In genomic region chr11:88495759-88496158, GRCm38 (mm10) we compare ENCODE assay signal across 19 mouse cellular contexts.
DNase-seq lines count a peak whose midpoint lies in the region; ATAC-seq and TF ChIP-seq lines count a peak whose summit lies in the region.
"Had no signal": no experiment of that assay in that cellular context is flagged by ENCODE, and none has a peak within 500 bp of the region (broad histone marks: within the 10 kb centered on the region; RNA-seq: fewer than 3 reads in every experiment).

No protein-coding gene starts in this region.

- in situ Hi-C loops in ES-E14 (cut with MboI; ENCODE audit: low sequenced_read_pairs in 2 of 2, unreplicated experiment in 2 of 2), result no loop called here

- H3K9me3 ChIP-seq in neural tube, embryonic 15.5 days (replicated peaks), result no peaks in the 10 kb centered on the region
- H3K9me3 ChIP-seq in ES-E14 (ENCODE audit: control insufficient read depth, insufficient read depth, low read depth, low read length), result no peaks in the 10 kb centered on the region
- H3K9me3 ChIP-seq: embryonic facial prominence, embryonic 12.5 days; forebrain, embryonic 15.5 days; heart, embryonic 13.5 days; hindbrain, embryonic 12.5 days had no signal

- no peak overlapping the region for H3K4me2 ChIP-seq in neural tube, embryonic 15.5 days
- H3K4me2 ChIP-seq in myocyte (ENCODE audit: low read depth), result peak overlapping the region; percentile 18
- H3K4me2 ChIP-seq: embryonic facial prominence, embryonic 12.5 days; forebrain, embryonic 15.5 days; heart, embryonic 13.5 days; hindbrain, embryonic 12.5 days had no signal

- H3ac ChIP-seq in myocyte (ENCODE audit: control insufficient read depth, insufficient read length), result no peak overlapping the region

- no peaks in the 10 kb centered on the region for H3K36me3 ChIP-seq in neural tube, embryonic 15.5 days
- H3K36me3 ChIP-seq in ES-E14 (ENCODE audit: control insufficient read depth, insufficient read depth, low read length, poor library complexity, severe bottlenecking), result no peaks in the 10 kb centered on the region; the same call in 1 of the 2 replicates
- no peaks in the 10 kb centered on the region for H3K36me3 ChIP-seq in myocyte (ENCODE audit: control insufficient read depth, insufficient read depth)
- H3K36me3 ChIP-seq: embryonic facial prominence, embryonic 12.5 days; forebrain, embryonic 15.5 days; hindbrain, embryonic 12.5 days had no signal

- no peaks in the 10 kb centered on the region for H3K27me3 ChIP-seq in neural tube, embryonic 15.5 days (replicated peaks)
- no peaks in the 10 kb centered on the region for H3K27me3 ChIP-seq in myocyte (ENCODE audit: control insufficient read depth, insufficient read depth, insufficient read length)
- H3K27me3 ChIP-seq: CH12.LX; embryonic facial prominence, embryonic 12.5 days; forebrain, embryonic 15.5 days; heart, embryonic 13.5 days; hindbrain, embryonic 12.5 days had no signal

- H3K4me1 ChIP-seq in neural tube, embryonic 15.5 days, result peaks cover 33% of the 10 kb centered on the region
- peaks cover 0 to 10% of the 10 kb centered on the region in 2 experiments; a peak in 2 of 4 replicates for H3K4me1 ChIP-seq in ES-E14 (ENCODE audit: control insufficient read depth in 2 of 2, insufficient read depth in 2 of 2, low read length in 2 of 2, poor library complexity in 1 of 2)

- intact Hi-C loops in left cerebral cortex, adult 2 months (cut with DNase I), result no loop called here

- no peak for TF ChIP-seq POLR2A in myocyte (IDR thresholded peaks at IDR 0.05; ENCODE audit: insufficient read length, low read depth)

- H3K4me3 ChIP-seq in neural tube, embryonic 15.5 days (replicated peaks), result no peak overlapping the region
- H3K4me3 ChIP-seq in ES-E14 (ENCODE audit: insufficient read depth in 1 of 2, low read depth in 1 of 2, low read length in 2 of 2, poor library complexity in 1 of 2, severe bottlenecking in 1 of 2), result no peak overlapping the region
- H3K4me3 ChIP-seq in myocyte, result no peak overlapping the region
- no peak overlapping the region for H3K4me3 ChIP-seq in left cerebral cortex, adult 2 months
- H3K4me3 ChIP-seq: embryonic facial prominence, embryonic 12.5 days; forebrain, embryonic 15.5 days; heart, embryonic 13.5 days; hindbrain, embryonic 12.5 days had no signal

- ATAC-seq in neural tube, embryonic 15.5 days (ENCODE audit: low FRiP score), result no peak
- ATAC-seq: activated CD4-positive, CD25-positive, alpha-beta regulatory T cell, adult 4 months; forebrain, embryonic 15.5 days; hindbrain, postnatal 0 days had no signal

- no peak overlapping the region for H3K9ac ChIP-seq in neural tube, embryonic 15.5 days (replicated peaks)
- H3K9ac ChIP-seq in ES-E14 (ENCODE audit: insufficient read depth, low read depth, low read length, poor library complexity, severe bottlenecking), result no peak overlapping the region
- H3K9ac ChIP-seq: embryonic facial prominence, embryonic 12.5 days; forebrain, embryonic 15.5 days; heart, embryonic 13.5 days; hindbrain, embryonic 12.5 days had no signal

- DNase-seq in adrenal gland, postnatal 36 days, result peak; percentile 40 to 49
- no peak for DNase-seq in adrenal gland, postnatal 4 days (ENCODE audit: low spot score in 2 of 2)
- DNase-seq in neural tube, embryonic 10.5 days (ENCODE audit: extremely low spot score, low spot score), result no peak
- DNase-seq in ES-E14 (ENCODE audit: low read depth, low spot score), result no peak
- DNase-seq in kidney, adult 11 months, result no peak
- DNase-seq in left cerebral cortex, adult 2 months (ENCODE audit: extremely low spot score in 1 of 2, low spot score in 2 of 2), result no peak
- DNase-seq: cerebellum, adult 11-12 months; cerebellum, adult 9-10 months; gastrocnemius, postnatal 36 days; heart, adult 11 months had no signal

- 78% methylated on average over 5 of the region's 5 CpGs for WGBS in neural tube, embryonic 15.5 days

- TF ChIP-seq CTCF in left cerebral cortex, adult 2 months (IDR thresholded peaks at IDR 0.05), result no peak

- peaks cover 5% of the 10 kb centered on the region for H3K79me2 ChIP-seq in myocyte (ENCODE audit: control insufficient read depth, insufficient read depth)

- 0 out of 2 replicates have a peak overlapping the region, but pooled peaks have one; percentile 23 for H3K27ac ChIP-seq in neural tube, embryonic 15.5 days (replicated peaks)
- peak overlapping the region; percentile 6; the same call in 1 of the 2 replicates for H3K27ac ChIP-seq in ES-E14 (ENCODE audit: insufficient read depth, low read depth, low read length, poor library complexity, severe bottlenecking)
- H3K27ac ChIP-seq in left cerebral cortex, adult 2 months, result no peak overlapping the region
- H3K27ac ChIP-seq: embryonic facial prominence, embryonic 12.5 days; forebrain, embryonic 15.5 days; heart, embryonic 13.5 days; hindbrain, embryonic 12.5 days; hindbrain, postnatal 0 days had no signal

TF ChIP-seq in ES-E14, 5 proteins besides CTCF, POLR2A, EP300 and RAD21:
- no peak for TF ChIP-seq CHD2 (IDR thresholded peaks at IDR 0.05; ENCODE audit: low read depth, low read length)
TF ChIP-seq in ES-E14: peak in this region for 0.

TF ChIP-seq in myocyte, 11 proteins besides CTCF, POLR2A, EP300 and RAD21:
- TF ChIP-seq MYOG (IDR thresholded peaks at IDR 0.05; ENCODE audit: control insufficient read depth in 1 of 3, insufficient read depth in 1 of 3, insufficient read length in 2 of 3, low read depth in 2 of 3), result peak in 1 of 3 experiments; percentile 56
- TF ChIP-seq MYOD1 (IDR thresholded peaks at IDR 0.05; ENCODE audit: control insufficient read depth in 1 of 3, insufficient read length in 2 of 3, low read depth in 2 of 3), result peak in 2 of 3 experiments; percentile 67 to 78
- TF ChIP-seq SRF (IDR thresholded peaks at IDR 0.05; ENCODE audit: control insufficient read depth, insufficient read length, low read depth), result no peak
- TF ChIP-seq CEBPB (IDR thresholded peaks at IDR 0.05; ENCODE audit: insufficient read depth, poor library complexity, severe bottlenecking), result no peak
- TF ChIP-seq USF1 (IDR thresholded peaks at IDR 0.05; ENCODE audit: low read depth), result peak; percentile 38

Comparison
In these comparisons a context has a peak if more than half of its experiments do, and no peak if none do; other contexts are left out.
1. DNase-seq: peak in adrenal gland, postnatal 36 days (2 of 2); none in adrenal gland, postnatal 4 days (0 of 2), neural tube, embryonic 10.5 days (single experiment), ES-E14 (single experiment), kidney, adult 11 months (single experiment) and left cerebral cortex, adult 2 months (0 of 2).